Mouse (Mus musculus) MEL (cell line): ENCODE data around the gene Ano6. TPM values are rescaled to one million over a fixed set of nuclear protein-coding genes. Genes with fewer than 3 reads are reported as not detected.

Experiments used
- DNase-seq: peaks from one replicate; pipeline ENCODE4 v3.0.0; 2011; ENCODE audit warnings: low read depth, low spot score
- H3K27ac ChIP-seq: 2 replicates; pipeline ENCODE4 v1.5.1; 2012; ENCODE audit warnings: low read depth, mild to moderate bottlenecking, control low read depth, low read length, moderate library complexity; ENCODE audit not compliant: control insufficient read depth
- H3K27me3 ChIP-seq, 2 experiments: fragments of 150-350 bp in 1 of 2; sonication (generic) in 1 of 2; 2 replicates each; pipeline ENCODE4 v1.6.1; 2012; ENCODE audit warnings: low read length in 2 of 2, mild to moderate bottlenecking in 2 of 2, improper control_type of control experiment in 1 of 2, moderate library complexity in 1 of 2; ENCODE audit not compliant: insufficient read depth in 2 of 2, control insufficient read depth in 1 of 2
- H3K36me3 ChIP-seq, 2 experiments: 2 replicates each; pipeline ENCODE4 v1.6.1; 2012 to 2014; ENCODE audit warnings: low read length in 2 of 2, improper control_type of control experiment in 1 of 2, inconsistent platforms in 1 of 2, mild to moderate bottlenecking in 1 of 2; ENCODE audit not compliant: insufficient read depth in 2 of 2, control insufficient read depth in 1 of 2
- H3K4me1 ChIP-seq, 2 experiments: fragments of 150-350 bp in 1 of 2; sonication (generic) in 1 of 2; 2 replicates each; pipeline ENCODE4 v1.6.1; 2012; ENCODE audit warnings: low read length in 2 of 2, improper control_type of control experiment in 1 of 2, mild to moderate bottlenecking in 1 of 2; ENCODE audit not compliant: insufficient read depth in 2 of 2, control insufficient read depth in 1 of 2
- H3K4me3 ChIP-seq, 2 experiments: fragments of 150-350 bp in 1 of 2; sonication (generic) in 1 of 2; 2 replicates each; pipeline ENCODE4 v1.5.1; 2012; ENCODE audit warnings: low read depth in 2 of 2, low read length in 2 of 2, mild to moderate bottlenecking in 2 of 2, moderate library complexity in 2 of 2, control low read depth in 1 of 2, improper control_type of control experiment in 1 of 2; ENCODE audit not compliant: control insufficient read depth in 1 of 2, insufficient read depth in 1 of 2
- H3K79me2 ChIP-seq: 2 replicates; pipeline ENCODE4 v1.6.1; 2012; ENCODE audit warnings: mild to moderate bottlenecking, low read length, moderate library complexity; ENCODE audit not compliant: control insufficient read depth, poor library complexity, insufficient read depth
- H3K9ac ChIP-seq: 2 replicates; pipeline ENCODE4 v1.6.1; 2012; ENCODE audit warnings: low read depth, mild to moderate bottlenecking, control low read depth, low read length, moderate library complexity; ENCODE audit not compliant: control insufficient read depth, poor library complexity, severe bottlenecking
- H3K9me3 ChIP-seq: fragments of 150-350 bp; sonication (generic); replicated peaks from 2 replicates; pipeline ENCODE4 v1.6.1; 2012; ENCODE audit warnings: mild to moderate bottlenecking, low read length, improper control_type of control experiment, moderate library complexity; ENCODE audit not compliant: insufficient read depth
- BHLHE40 ChIP-seq: IDR thresholded peaks from 2 replicates; pipeline ENCODE4 v1.6.1; 2012; ENCODE audit warnings: low read depth, mild to moderate bottlenecking, inconsistent platforms, low read length, improper control_type of control experiment, borderline replicate concordance
- CHD1 ChIP-seq: IDR thresholded peaks from 2 replicates; pipeline ENCODE4 v1.6.1; 2012; ENCODE audit warnings: low read depth, mild to moderate bottlenecking, inconsistent platforms, low read length, improper control_type of control experiment
- CTCF ChIP-seq, 3 experiments: IDR thresholded peaks in 2 of 3; conservative IDR thresholded peaks in 1 of 3; 2 replicates each; pipeline ENCODE4 v1.5.1; 2011 to 2012; ENCODE audit warnings: low read length in 3 of 3, low read depth in 2 of 3, mild to moderate bottlenecking in 2 of 3, improper control_type of control experiment in 1 of 3, inconsistent platforms in 1 of 3, mixed read lengths in 1 of 3, moderate library complexity in 1 of 3; ENCODE audit not compliant: control insufficient read depth in 1 of 3, insufficient read depth in 1 of 3, poor library complexity in 1 of 3, severe bottlenecking in 1 of 3
- ETS1 ChIP-seq: IDR thresholded peaks from 2 replicates; pipeline ENCODE4 v1.6.1; 2012; ENCODE audit warnings: low read depth, mild to moderate bottlenecking, inconsistent platforms, low read length, improper control_type of control experiment, moderate library complexity
- JUND ChIP-seq: IDR thresholded peaks from 2 replicates; pipeline ENCODE4 v1.6.1; 2011; ENCODE audit warnings: low read depth, mild to moderate bottlenecking, improper control_type of control experiment, low read length
- MAZ ChIP-seq: IDR thresholded peaks from 2 replicates; pipeline ENCODE4 v1.6.1; 2012; ENCODE audit warnings: low read depth, mild to moderate bottlenecking, inconsistent platforms, low read length, improper control_type of control experiment
- MEF2A ChIP-seq: IDR thresholded peaks from 2 replicates; pipeline ENCODE4 v1.6.1; 2014; ENCODE audit warnings: low read depth, mild to moderate bottlenecking, inconsistent platforms, low read length, improper control_type of control experiment; ENCODE audit not compliant: poor library complexity, insufficient replicate concordance, severe bottlenecking; ENCODE audit errors: extremely low read depth
- MYB ChIP-seq: IDR thresholded peaks from 2 replicates; pipeline ENCODE4 v1.6.1; 2011; ENCODE audit warnings: mild to moderate bottlenecking, low read depth, low read length, improper control_type of control experiment
- MYC ChIP-seq: IDR thresholded peaks from 2 replicates; pipeline ENCODE4 v1.6.1; 2011; ENCODE audit warnings: low read depth, mild to moderate bottlenecking, low read length, improper control_type of control experiment, moderate library complexity
- POLR2A ChIP-seq, 2 experiments: IDR thresholded peaks; 2 replicates each; pipeline ENCODE4 v1.6.1; 2011 to 2012; ENCODE audit warnings: low read length in 2 of 2, mild to moderate bottlenecking in 2 of 2, control low read depth in 1 of 2, improper control_type of control experiment in 1 of 2, low read depth in 1 of 2, moderate library complexity in 1 of 2; ENCODE audit not compliant: control insufficient read depth in 1 of 2, insufficient read depth in 1 of 2, poor library complexity in 1 of 2
- POLR2AphosphoS5 ChIP-seq: IDR thresholded peaks from 2 replicates; pipeline ENCODE4 v1.6.1; 2012; ENCODE audit warnings: low read depth, borderline replicate concordance, mild to moderate bottlenecking, inconsistent platforms, low read length, moderate library complexity, mixed read lengths
- SIN3A ChIP-seq: IDR thresholded peaks from 2 replicates; pipeline ENCODE4 v1.6.1; 2012; ENCODE audit warnings: low read length, improper control_type of control experiment, inconsistent platforms
- TAL1 ChIP-seq: IDR thresholded peaks from 2 replicates; pipeline ENCODE4 v1.6.1; 2012; ENCODE audit warnings: mild to moderate bottlenecking, inconsistent platforms, low read length, moderate library complexity, mixed read lengths
- TBP ChIP-seq: IDR thresholded peaks from 2 replicates; pipeline ENCODE4 v1.8.0; 2011; ENCODE audit warnings: low read depth, low read length, improper control_type of control experiment
- TCF12 ChIP-seq: IDR thresholded peaks from 2 replicates; pipeline ENCODE4 v1.6.1; 2014; ENCODE audit warnings: low read depth, mild to moderate bottlenecking, inconsistent platforms, low read length, improper control_type of control experiment, moderate library complexity
- USF2 ChIP-seq, 2 experiments: IDR thresholded peaks; 2 replicates each; pipeline ENCODE4 v1.6.1; 2011 to 2012; ENCODE audit warnings: improper control_type of control experiment in 2 of 2, low read length in 2 of 2, borderline replicate concordance in 1 of 2, inconsistent platforms in 1 of 2, low read depth in 1 of 2, mild to moderate bottlenecking in 1 of 2; ENCODE audit not compliant: insufficient read depth in 1 of 2
- ZKSCAN1 ChIP-seq: IDR thresholded peaks from 2 replicates; pipeline ENCODE4 v1.6.1; 2012; ENCODE audit warnings: low read depth, mild to moderate bottlenecking, inconsistent platforms, low read length, improper control_type of control experiment, moderate library complexity
- ZMIZ1 ChIP-seq: IDR thresholded peaks from 2 replicates; pipeline ENCODE4 v1.6.1; 2012; ENCODE audit warnings: low read depth, mild to moderate bottlenecking, inconsistent platforms, low read length, improper control_type of control experiment, moderate library complexity
- ZNF384 ChIP-seq: IDR thresholded peaks from 2 replicates; pipeline ENCODE4 v1.6.1; 2012; ENCODE audit warnings: low read depth, mild to moderate bottlenecking, inconsistent platforms, low read length, improper control_type of control experiment
- polyA plus RNA-seq, 2 experiments: library from polyadenylated mRNA; stranded (reverse) in 1 of 2; unstranded in 1 of 2; fragments of >175 nt in 1 of 2; fragments of >200 nt in 1 of 2; gene quantifications; 2 replicates each; pipeline versions ENCODE4 v1.2.1 to v1.2.4; 2012; ENCODE audit warnings: low replicate concordance in 2 of 2, low read depth in 1 of 2; ENCODE audit not compliant: insufficient read length in 2 of 2, insufficient read depth in 1 of 2, missing spikeins in 1 of 2
- total RNA-seq: library from RNA; depleted of rRNA; stranded (reverse); fragments of 300-350 nt; gene quantifications from 2 replicates; pipeline ENCODE4 v1.2.3, GENCODE M21; 2012

Ano6 gene
- total and polyA plus RNA-seq, 3 experiments = 54.8 to 66.6 (median 61.4) TPM

DNA sequence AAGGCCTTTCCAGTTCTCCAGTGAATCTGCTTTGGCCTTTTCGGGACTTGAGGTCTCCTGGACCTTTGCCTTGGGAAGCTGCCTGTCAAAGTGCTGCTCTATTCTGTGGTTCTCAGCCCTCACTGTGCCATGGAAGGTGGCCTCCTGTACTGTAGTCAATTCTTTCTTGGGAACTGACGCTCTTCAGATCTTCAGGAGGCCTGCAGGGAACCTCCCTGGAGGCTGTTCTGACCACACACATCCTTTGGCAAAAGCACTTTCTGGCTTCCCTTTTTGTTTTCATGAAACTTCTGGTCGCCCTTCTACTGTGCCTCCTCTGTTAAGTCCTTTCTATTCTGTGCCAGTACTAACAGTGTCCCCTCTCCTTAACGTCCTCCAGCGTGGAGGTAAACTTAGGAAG, 160.9 kb downstream of the Ano6 start:
- H3K4me1 ChIP-seq = no peaks in the 10 kb centered on the region
- H3K79me2 ChIP-seq = no peaks in the 10 kb centered on the region
- H3K4me3 ChIP-seq = no peak overlapping the region
- no peaks in the 10 kb centered on the region for H3K27me3 ChIP-seq
- no peak overlapping the region for H3K27ac ChIP-seq
- DNase-seq = no peak
- H3K9ac ChIP-seq = no peak overlapping the region
- TF ChIP-seq USF2 (IDR thresholded peaks at IDR 0.05; ENCODE audit: borderline replicate concordance in 1 of 2, insufficient read depth in 1 of 2, low read depth in 1 of 2, low read length in 2 of 2) (no peak), MAZ (no peak), ZNF384 (no peak), TAL1 (no peak), CHD1 (no peak), TBP (no peak), BHLHE40 (no peak), MEF2A (no peak), JUND (no peak), POLR2A (IDR thresholded peaks at IDR 0.05; ENCODE audit: control insufficient read depth in 1 of 2, insufficient read depth in 1 of 2, low read depth in 1 of 2, low read length in 2 of 2, poor library complexity in 1 of 2) (no peak), ZMIZ1 (no peak), SIN3A (no peak), ETS1 (no peak), MYC (no peak), CTCF (IDR thresholded peaks at IDR 0.05 in 2 of 3, conservative IDR thresholded peaks at IDR 0.05 in 1 of 3; ENCODE audit: control insufficient read depth in 1 of 3, insufficient read depth in 1 of 3, low read depth in 2 of 3, low read length in 3 of 3, poor library complexity in 1 of 3, severe bottlenecking in 1 of 3) (no peak), ZKSCAN1 (no peak), POLR2AphosphoS5 (no peak)
- H3K36me3 ChIP-seq = peaks cover 0 to 27% of the 10 kb centered on the region in 2 experiments; a peak in 2 of 4 replicates
- H3K9me3 ChIP-seq = no peaks in the 10 kb centered on the region

DNA sequence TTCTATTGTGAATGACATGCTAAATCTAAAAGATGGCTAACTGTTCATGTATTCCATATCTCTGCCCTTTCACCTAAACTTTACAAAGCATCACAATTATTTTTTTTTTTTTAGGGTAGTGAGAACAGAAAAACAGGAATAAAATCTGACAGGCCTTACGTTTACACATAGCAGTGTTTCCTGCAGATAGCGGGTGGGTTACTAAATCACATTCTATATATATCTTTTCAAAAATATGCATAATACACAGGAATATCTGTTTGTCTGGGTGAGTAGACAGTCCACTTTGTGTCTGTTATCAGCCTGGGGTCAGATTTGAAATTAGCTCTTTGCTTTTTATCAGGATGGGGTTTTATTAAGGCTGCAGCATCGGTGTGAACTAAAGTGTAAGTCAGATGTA, 166.0 kb downstream of the Ano6 start:
- Histone ChIP-seq H3K4me1 (no peaks in the 10 kb centered on the region), H3K9me3 (no peaks in the 10 kb centered on the region), H3K9ac (no peak overlapping the region), H3K4me3 (no peak overlapping the region), H3K27ac (no peak overlapping the region), H3K27me3 (no peaks in the 10 kb centered on the region), H3K36me3 (peaks cover 0 to 32% of the 10 kb centered on the region in 2 experiments; a peak in 2 of 4 replicates), H3K79me2 (no peaks in the 10 kb centered on the region)
- no peak for TF ChIP-seq JUND
- TF ChIP-seq MYB = no peak
- no peak for TF ChIP-seq MYC
- no peak for TF ChIP-seq ETS1
- no peak for TF ChIP-seq TCF12
- DNase-seq = no peak
